Mouse (Mus musculus): Measurements from ENCODE around the gene Hmcn2. TPM values are rescaled to one million over a fixed set of nuclear protein-coding genes. Genes with fewer than 3 reads are reported as not detected.

The Hmcn2 gene
- polyA plus RNA-seq, 1 experiment = 16.8 TPM

- 47% methylated on average over 7 of the region's 7 CpGs for WGBS
- Histone ChIP-seq H3K4me3 (replicated peaks; ENCODE audit: extremely low read depth, low read depth, low read length) (no peak overlapping the region), H3K4me1 (ENCODE audit: control insufficient read depth, insufficient read depth, low read length) (peaks cover 2% of the 10 kb centered on the region; the same call in 1 of the 2 replicates)
- DNase-seq = no peak
- TF ChIP-seq POLR2A (IDR thresholded peaks at IDR 0.05; ENCODE audit: borderline replicate concordance, extremely low read depth, low read depth, low read length) (no peak), CTCF (IDR thresholded peaks at IDR 0.05; ENCODE audit: insufficient read depth, low read length) (no peak)
Measured at GRCm38 (mm10) chr2:31469480-31469879, 155.3 kb downstream of the Hmcn2 start.

DNA sequence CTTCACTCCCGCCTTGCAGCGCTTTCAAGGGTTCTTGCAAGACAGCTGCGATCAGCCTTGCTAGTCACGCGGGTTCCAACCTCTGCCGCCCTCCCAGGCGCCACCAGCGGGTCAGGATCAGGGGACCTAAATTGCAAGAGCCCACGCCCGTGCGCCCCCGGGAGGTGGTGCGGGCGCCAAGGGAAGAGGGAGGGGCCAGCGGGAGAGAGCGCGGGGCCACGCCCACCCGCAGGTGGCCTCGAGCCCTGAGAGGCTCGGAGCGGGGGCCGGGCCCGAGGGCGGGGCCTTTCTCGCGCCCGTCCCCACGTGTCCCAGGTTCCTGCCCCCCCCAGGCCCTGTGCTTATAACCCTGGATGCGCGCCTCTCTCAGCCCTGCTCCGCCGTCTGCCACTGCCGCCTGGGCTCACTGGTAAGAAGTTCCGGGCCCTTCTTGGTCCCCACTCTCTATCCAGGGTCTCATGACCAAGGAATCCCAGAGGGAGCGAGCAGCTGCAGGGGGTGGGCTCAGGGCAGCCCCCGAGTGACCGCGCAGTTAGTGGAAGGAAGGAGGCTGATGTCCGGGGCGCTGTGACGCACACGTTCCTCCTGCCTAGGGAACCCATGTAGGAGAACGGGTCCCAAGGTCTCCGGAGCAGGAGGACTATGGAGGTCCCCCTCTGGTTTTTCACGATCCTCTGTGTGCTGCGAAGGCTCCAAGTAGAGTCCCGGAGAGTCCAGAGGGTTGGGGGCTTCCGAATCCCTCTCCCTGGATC is 155.9 kb downstream of the Hmcn2 start, which contains the start of gene Ass1:
Ass1 (plus strand) TSS at position 277 of the 752 bp plus-strand sequence.
- peak; percentile 74 for DNase-seq
- H3K4me3 ChIP-seq (replicated peaks; ENCODE audit: extremely low read depth, low read depth, low read length) = peak within 1 kb of the TSS; percentile 67
- no peak for TF ChIP-seq CTCF (IDR thresholded peaks at IDR 0.05; ENCODE audit: insufficient read depth, low read length)
- peak; percentile 56; the same call in 1 of the 2 replicates for TF ChIP-seq POLR2A (IDR thresholded peaks at IDR 0.05; ENCODE audit: borderline replicate concordance, extremely low read depth, low read depth, low read length)
- WGBS = 1% methylated on average over 49 of the region's 49 CpGs
- peaks cover 2% of the 10 kb centered on the region; the same call in 1 of the 2 replicates for H3K4me1 ChIP-seq (ENCODE audit: control insufficient read depth, insufficient read depth, low read length)

DNA sequence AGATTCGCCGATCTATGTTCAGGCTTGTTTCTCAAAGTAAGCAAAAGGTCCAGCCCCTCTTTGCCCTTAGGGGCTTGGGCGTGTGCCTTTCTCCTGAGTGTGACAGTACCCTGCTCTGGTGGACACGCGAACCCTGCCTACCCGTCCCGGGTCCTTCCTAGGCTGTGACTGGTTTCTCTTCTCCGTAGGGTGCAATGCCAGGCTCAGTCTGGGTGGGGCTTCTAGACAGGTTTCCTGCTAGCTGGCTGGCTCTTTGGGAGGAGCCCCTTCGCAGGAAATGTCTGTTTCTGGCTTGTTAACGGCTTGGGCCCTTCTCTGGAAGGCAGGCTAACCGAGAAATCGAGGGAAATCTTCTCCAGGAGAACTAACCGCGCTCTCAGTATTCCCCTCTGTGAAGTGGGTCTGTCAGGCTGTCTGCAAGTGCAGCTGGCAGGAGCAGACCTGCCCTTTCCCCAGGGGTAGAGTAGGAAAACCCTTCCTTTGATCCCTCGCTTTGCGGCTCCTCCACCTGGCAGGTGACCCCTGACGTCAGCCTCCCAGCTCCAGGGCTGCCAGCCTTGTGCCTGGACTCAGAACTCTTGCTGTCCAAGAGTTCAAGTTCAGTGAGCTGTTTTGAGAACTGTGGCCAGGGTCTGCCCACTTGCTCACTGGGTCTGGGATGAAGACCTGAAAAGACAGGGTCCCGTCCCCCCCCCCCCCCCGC is 156.6 kb downstream of the Hmcn2 start:
- TF ChIP-seq POLR2A (IDR thresholded peaks at IDR 0.05; ENCODE audit: borderline replicate concordance, extremely low read depth, low read depth, low read length) (peak; percentile 91; the same call in 1 of the 2 replicates), CTCF (IDR thresholded peaks at IDR 0.05; ENCODE audit: insufficient read depth, low read length) (no peak)
- 7% methylated on average over 19 of the region's 19 CpGs for WGBS
- peaks cover 2% of the 10 kb centered on the region; the same call in 1 of the 2 replicates for H3K4me1 ChIP-seq (ENCODE audit: control insufficient read depth, insufficient read depth, low read length)
- peak; percentile 46 for DNase-seq
- H3K4me3 ChIP-seq (replicated peaks; ENCODE audit: extremely low read depth, low read depth, low read length) = peak overlapping the region; percentile 67

DNA sequence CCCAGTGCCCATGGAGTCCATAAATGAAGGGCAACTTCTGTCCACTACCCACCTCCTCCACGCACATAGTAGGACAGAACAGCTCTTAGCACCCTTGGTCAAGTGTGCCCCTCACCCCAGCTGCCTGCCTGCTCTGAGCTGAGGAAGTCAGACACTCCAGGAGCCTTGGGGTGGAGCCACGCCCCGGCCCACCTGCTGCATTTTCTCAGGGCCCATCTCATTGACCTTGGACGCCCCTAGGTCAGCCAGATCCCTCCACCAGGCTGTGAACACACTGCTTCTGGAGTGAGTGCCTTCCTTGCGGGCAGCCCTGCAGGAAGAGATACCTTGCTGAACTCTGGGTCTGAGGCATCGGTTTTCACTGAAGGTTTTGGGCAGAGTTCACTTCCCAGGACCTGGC is 157.4 kb downstream of the Hmcn2 start:
- no peak for TF ChIP-seq CTCF (IDR thresholded peaks at IDR 0.05; ENCODE audit: insufficient read depth, low read length)
- TF ChIP-seq POLR2A (IDR thresholded peaks at IDR 0.05; ENCODE audit: borderline replicate concordance, extremely low read depth, low read depth, low read length) = no peak
- Histone ChIP-seq H3K4me1 (ENCODE audit: control insufficient read depth, insufficient read depth, low read length) (peaks cover 2% of the 10 kb centered on the region; the same call in 1 of the 2 replicates), H3K4me3 (replicated peaks; ENCODE audit: extremely low read depth, low read depth, low read length) (no peak overlapping the region)
- 67% methylated on average over 6 of the region's 6 CpGs for WGBS
- DNase-seq = no peak

DNA sequence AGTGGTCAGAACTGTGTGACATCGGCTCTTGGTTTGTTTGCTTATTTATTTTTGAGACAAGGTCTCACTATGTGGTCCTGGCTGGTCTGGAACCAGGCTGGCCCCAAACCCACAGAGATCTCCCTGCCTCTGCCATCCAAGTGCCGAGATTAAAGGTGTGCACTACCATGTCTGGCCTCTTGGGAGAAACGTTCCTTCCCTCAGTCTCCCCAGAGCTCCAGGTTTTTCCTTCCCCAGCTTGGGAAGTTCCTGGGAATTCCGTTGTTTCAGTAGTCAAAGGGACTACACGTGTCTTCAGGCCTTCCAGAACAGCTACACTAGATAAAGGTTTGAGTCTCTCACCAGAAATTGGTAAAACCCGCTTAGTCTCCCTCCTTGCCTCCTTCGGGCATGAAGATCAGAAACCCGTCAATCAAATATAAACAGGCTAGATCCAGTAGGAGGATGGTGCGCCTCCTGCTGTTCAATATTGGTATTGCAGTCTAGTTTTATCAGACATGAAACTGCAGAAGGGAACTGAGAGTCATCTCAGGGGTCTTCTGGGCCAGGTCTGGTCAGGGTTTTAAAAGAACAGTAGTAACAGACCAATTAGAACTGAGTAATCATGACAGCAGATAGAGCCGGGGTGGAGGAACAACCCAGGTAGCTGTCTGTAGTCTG is 158.3 kb downstream of the Hmcn2 start:
- Histone ChIP-seq H3K4me3 (replicated peaks; ENCODE audit: extremely low read depth, low read depth, low read length) (no peak overlapping the region), H3K4me1 (ENCODE audit: control insufficient read depth, insufficient read depth, low read length) (peaks cover 2% of the 10 kb centered on the region; the same call in 1 of the 2 replicates)
- peak; percentile 40 for DNase-seq
- 42% methylated on average over 10 of the region's 10 CpGs for WGBS
- no peak for TF ChIP-seq POLR2A (IDR thresholded peaks at IDR 0.05; ENCODE audit: borderline replicate concordance, extremely low read depth, low read depth, low read length)
- TF ChIP-seq CTCF (IDR thresholded peaks at IDR 0.05; ENCODE audit: insufficient read depth, low read length) = peak; percentile 31; the same call in 1 of the 2 replicates

GRCm38 (mm10) chr2:31473941-31474340 is 159.7 kb downstream of the Hmcn2 start:
- H3K4me3 ChIP-seq (replicated peaks; ENCODE audit: extremely low read depth, low read depth, low read length) = no peak overlapping the region
- TF ChIP-seq POLR2A (IDR thresholded peaks at IDR 0.05; ENCODE audit: borderline replicate concordance, extremely low read depth, low read depth, low read length) (no peak), CTCF (IDR thresholded peaks at IDR 0.05; ENCODE audit: insufficient read depth, low read length) (peak; percentile 56)
- no peak for DNase-seq
- 70% methylated on average over 4 of the region's 4 CpGs for WGBS
- peaks cover 2% of the 10 kb centered on the region; the same call in 1 of the 2 replicates for H3K4me1 ChIP-seq (ENCODE audit: control insufficient read depth, insufficient read depth, low read length)

DNA sequence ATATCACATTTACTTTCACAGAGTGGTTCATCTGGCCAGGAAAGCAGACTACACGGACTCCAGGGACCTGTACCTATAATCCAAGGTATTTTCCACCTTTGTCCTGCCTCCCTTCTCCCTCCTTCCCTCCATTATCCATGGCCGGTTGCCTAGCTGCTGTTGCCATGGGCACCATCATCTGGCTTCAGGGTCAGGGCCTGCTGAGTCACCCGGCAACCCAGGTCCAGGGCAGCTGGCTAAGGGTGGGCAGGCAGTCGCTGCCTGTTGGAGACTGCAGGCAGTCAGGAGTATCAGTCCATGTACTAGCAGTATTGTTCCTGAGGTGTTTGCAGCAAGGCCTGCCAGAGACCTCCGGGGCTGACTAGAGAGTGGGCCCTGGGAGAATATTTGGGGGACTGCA is 160.5 kb downstream of the Hmcn2 start:
- DNase-seq = no peak
- WGBS = 76% methylated on average over 5 of the region's 5 CpGs
- peaks cover 2% of the 10 kb centered on the region; the same call in 1 of the 2 replicates for H3K4me1 ChIP-seq (ENCODE audit: control insufficient read depth, insufficient read depth, low read length)
- TF ChIP-seq POLR2A (IDR thresholded peaks at IDR 0.05; ENCODE audit: borderline replicate concordance, extremely low read depth, low read depth, low read length) = no peak
- no peak for TF ChIP-seq CTCF (IDR thresholded peaks at IDR 0.05; ENCODE audit: insufficient read depth, low read length)
- no peak overlapping the region for H3K4me3 ChIP-seq (replicated peaks; ENCODE audit: extremely low read depth, low read depth, low read length)

GRCm38 (mm10) chr2:31476107-31476820 is 162.0 kb downstream of the Hmcn2 start:
- no peak for TF ChIP-seq POLR2A (IDR thresholded peaks at IDR 0.05; ENCODE audit: borderline replicate concordance, extremely low read depth, low read depth, low read length)
- TF ChIP-seq CTCF (IDR thresholded peaks at IDR 0.05; ENCODE audit: insufficient read depth, low read length) = no peak
- no peak overlapping the region for H3K4me3 ChIP-seq (replicated peaks; ENCODE audit: extremely low read depth, low read depth, low read length)

More at GRCm38 (mm10) chr2:31476107-31476820, 162.0 kb downstream of the Hmcn2 start:
- WGBS = 66% methylated on average over 10 of the region's 10 CpGs
- no peaks in the 10 kb centered on the region for H3K4me1 ChIP-seq (ENCODE audit: control insufficient read depth, insufficient read depth, low read length)
- no peak for DNase-seq

All from lung, adult 2 months (tissue).